Mouse (Mus musculus): ENCODE measurements at regions not wholly inside any gene's neighbourhood (a gene's known extent, or its start where the extent isn't known, plus 50 kb on each side); places are given as distances from the start of the nearest gene placed in this dataset.
A peak's percentile ranks its signal among the peaks of the same experiment; 100 is the strongest.

DNA sequence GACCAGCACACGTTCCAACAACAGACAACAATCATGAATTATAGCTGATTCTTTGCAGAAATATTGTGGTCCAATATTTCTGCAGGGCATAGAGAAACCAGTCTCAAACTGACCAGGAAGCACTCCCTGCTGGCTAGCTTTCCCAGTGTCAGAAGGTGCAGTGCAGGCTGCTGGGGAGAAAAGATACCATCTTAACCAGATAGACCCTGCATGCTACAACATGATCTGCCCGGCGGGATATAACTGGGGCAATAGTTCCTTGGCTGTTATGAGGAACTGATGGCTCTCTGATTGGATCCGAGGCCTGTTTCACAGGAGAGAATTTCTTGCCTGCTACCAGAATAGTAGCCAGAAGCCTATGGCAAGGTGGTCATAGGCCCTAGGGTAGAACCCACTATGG is 86.9 kb upstream of the Prok2 start:
- DNase-seq: no peak

- no peak for DNase-seq
Measured at GRCm38 (mm10) chr6:99811842-99812241, 85.7 kb upstream of the Prok2 start.

- DNase-seq: no peak
Measured at GRCm38 (mm10) chr6:99810974-99811798, 85.0 kb upstream of the Prok2 start.

- no peak for DNase-seq
Measured at GRCm38 (mm10) chr6:99804905-99805245, 78.7 kb upstream of the Prok2 start.

DNA sequence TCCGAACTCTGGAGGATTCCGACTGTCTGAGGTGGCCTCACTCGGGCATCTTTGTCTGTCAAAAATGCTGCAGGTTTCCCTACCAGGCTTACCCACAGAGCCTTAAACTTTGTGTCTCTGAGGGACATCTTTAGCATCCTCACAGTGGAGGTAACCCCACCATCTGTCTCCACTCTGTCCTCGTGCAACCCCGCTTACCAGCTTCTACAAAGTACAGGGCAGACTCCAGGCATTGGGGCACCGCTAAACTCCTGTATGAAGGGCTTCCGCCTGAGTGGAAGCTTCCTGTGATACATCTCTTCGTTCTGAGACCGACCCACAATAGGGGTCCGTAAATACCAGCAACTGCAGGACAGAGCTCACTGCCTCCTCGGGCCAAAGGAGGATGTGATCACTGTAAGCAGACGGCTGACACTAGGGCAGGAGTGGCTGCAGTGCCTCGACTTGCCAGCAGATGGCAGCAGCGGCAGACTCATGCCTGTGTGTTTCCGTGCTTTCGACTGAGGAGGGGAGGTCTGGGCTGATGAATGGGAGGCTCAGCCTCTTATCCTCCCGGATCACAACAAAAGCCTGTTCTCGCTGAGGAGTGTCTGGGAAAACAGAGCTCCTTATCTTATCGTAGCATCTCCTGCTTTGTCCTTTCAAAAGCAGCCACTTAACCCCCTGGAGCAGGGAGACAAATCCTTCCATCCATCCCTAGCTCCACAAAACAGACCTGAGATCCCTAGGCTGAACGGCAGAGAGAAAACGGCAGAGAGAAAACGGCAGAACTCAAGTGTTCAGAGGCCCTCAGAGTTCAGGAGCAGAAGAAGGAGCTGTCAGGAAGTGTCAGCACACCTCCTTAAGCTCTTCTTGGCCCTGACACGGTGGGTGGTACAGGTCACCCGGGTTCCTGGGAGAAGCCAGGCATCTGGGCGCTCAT is 78.1 kb upstream of the Prok2 start:
- DNase-seq: peak; percentile 80

DNA sequence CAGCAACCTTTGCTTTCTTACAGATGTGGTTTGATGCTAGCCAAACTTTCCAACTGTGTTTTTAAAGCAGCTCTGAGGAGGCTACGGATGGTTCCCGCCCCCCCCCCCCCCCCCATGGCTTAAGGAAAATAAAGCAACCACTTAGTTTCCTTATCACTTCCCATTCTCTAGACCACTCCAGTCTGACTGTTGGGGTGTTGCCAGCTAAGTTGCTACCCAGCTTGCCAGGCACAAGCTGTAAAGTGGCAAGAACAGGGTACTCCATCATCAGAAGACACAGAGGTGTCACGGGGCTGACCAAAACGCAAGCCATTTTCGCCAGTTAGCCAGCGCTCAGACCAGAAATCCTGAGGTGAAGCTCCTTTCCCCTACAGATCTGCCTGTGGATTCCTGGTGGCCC is 74.7 kb upstream of the Prok2 start:
- no peak for DNase-seq

DNA sequence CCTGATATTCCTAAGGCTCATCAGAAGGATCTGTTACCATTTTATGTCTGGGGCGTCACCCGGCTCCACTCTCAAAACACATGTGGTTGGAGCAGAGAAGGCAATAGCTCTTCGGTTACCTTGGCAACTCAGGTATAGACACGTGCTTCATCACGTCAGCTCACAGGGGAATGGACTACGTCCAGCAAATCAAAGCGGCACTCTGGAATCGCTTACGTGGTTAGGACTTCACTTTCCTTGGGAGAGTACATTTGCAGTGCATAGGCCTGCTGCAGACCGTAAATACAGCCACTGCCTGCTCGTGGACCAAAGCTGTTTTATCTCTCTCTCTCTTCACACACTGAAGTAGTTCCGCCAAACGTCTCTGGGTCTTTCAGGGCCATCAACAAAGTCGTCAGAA is 74.1 kb upstream of the Prok2 start:
- DNase-seq: no peak

GRCm38 (mm10) chr6:99796390-99796789 is 70.2 kb upstream of the Prok2 start:
- no peak for DNase-seq

- no peak for DNase-seq
Measured at GRCm38 (mm10) chr6:99793546-99793945, 67.4 kb upstream of the Prok2 start.

- DNase-seq: no peak
Measured at GRCm38 (mm10) chr6:99792353-99792752, 66.2 kb upstream of the Prok2 start.

- no peak for DNase-seq
Measured at GRCm38 (mm10) chr6:99786977-99787376, 60.8 kb upstream of the Prok2 start.

DNA sequence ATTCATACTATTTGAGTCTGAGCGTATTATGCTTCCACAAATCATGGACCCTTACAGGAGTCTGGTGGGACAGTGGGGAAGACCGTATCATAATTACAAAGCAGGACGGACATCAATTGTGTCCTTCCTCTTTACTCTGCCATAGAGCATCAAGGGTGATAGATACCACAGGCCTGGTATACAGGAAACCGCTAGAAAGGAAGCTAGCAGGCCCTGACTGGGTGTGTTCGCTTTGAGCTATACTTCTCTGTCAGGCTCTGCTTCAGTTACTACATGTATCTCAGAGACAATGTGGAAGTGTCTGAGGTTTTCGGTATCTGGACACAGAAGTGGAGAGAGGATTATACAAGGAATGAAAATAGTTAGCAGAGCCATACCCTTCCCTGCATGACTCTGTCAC is 59.0 kb upstream of the Prok2 start:
- DNase-seq: no peak

DNA sequence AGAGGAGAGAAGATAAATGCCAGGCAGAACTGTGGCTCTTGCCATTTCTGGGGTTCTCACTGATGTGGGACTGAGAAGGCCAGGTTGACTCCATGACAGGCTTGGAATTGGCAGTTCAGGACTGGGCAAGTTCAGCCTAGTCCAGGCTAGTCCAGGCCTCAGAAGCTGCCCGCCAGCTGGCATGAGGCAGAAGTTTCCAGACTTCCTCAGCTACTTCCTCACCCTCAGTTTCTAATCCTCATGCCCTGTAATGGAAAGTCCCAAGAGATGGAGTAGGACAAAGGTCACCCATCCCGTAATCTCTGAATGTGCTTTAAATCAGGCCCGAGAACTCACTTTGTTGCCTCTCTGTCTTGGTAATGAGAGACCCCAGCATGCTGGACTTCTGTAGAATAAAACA is 58.6 kb upstream of the Prok2 start:
- no peak for DNase-seq

DNA sequence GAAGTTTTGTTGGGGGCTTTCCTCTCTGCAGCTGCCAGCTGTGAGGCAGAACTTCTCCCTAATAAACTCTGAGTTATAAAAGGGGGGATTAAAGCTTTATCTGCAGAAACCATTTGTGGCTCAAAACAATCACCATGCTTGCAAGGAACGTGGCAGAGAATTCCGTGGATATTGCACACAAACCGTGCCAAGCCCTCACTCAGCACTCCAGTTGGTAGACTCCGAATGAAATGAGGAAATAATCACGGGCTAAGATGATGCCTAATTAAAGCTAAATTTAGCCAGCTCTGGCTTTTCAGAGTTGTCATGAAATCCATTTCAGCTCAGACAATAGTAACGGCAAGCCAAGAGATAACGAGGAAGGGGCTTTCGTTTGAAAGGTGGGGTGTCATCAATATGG is 58.1 kb upstream of the Prok2 start:
- no peak for DNase-seq

- peak; percentile 14 for DNase-seq
Measured at GRCm38 (mm10) chr6:99782996-99783395, 56.8 kb upstream of the Prok2 start.
